ENCODE assay signal across 12 mouse cellular contexts in genomic region chr9:58567682-58568081, GRCm38 (mm10). TPM values are rescaled to one million over a fixed set of nuclear protein-coding genes. Genes with fewer than 3 reads are reported as not detected.
DNase-seq lines count a peak whose midpoint lies in the region; ATAC-seq and TF ChIP-seq lines count a peak whose summit lies in the region.
"Had no signal": no experiment of that assay in that cellular context is flagged by ENCODE, and none has a peak within 500 bp of the region (broad histone marks: within the 10 kb centered on the region; RNA-seq: fewer than 3 reads in every experiment).

No protein-coding gene starts in this region.

- intact Hi-C loops in heart, postnatal 14 days (cut with DNase I), result no loop called here

- H3K27me3 ChIP-seq in midbrain, postnatal 0 days (ENCODE audit: insufficient read depth, low read length), result no peaks in the 10 kb centered on the region
- no peaks in the 10 kb centered on the region for H3K27me3 ChIP-seq in midbrain, embryonic 13.5 days
- H3K27me3 ChIP-seq: embryonic facial prominence, embryonic 13.5 days; lung, embryonic 15.5 days had no signal

- no peak overlapping the region for H3K4me3 ChIP-seq in midbrain, postnatal 0 days (ENCODE audit: low read depth, low read length)
- H3K4me3 ChIP-seq in midbrain, embryonic 13.5 days (replicated peaks), result no peak overlapping the region
- H3K4me3 ChIP-seq: embryonic facial prominence, embryonic 13.5 days; lung, embryonic 15.5 days had no signal

- H3K36me3 ChIP-seq in midbrain, postnatal 0 days (ENCODE audit: insufficient read depth, low read length), result peaks cover 6% of the 10 kb centered on the region; the same call in 1 of the 2 replicates
- H3K36me3 ChIP-seq in midbrain, embryonic 13.5 days, result no peaks in the 10 kb centered on the region
- H3K36me3 ChIP-seq: embryonic facial prominence, embryonic 13.5 days; lung, embryonic 15.5 days had no signal

- H3K4me2 ChIP-seq in midbrain, postnatal 0 days (ENCODE audit: low read depth, low read length, poor library complexity, severe bottlenecking), result no peak overlapping the region
- H3K4me2 ChIP-seq in midbrain, embryonic 13.5 days (replicated peaks), result no peak overlapping the region
- H3K4me2 ChIP-seq: embryonic facial prominence, embryonic 13.5 days; heart, embryonic 11.5 days; lung, embryonic 15.5 days had no signal

- TF ChIP-seq CTCF in midbrain, postnatal 0 days (IDR thresholded peaks at IDR 0.05), result peak; percentile 54

- no peak for ATAC-seq in midbrain, postnatal 0 days (ENCODE audit: low FRiP score)
- ATAC-seq in midbrain, embryonic 13.5 days, result no peak
- peak; percentile 79 for ATAC-seq in erythroblast, adult 5-6 weeks (replicated peaks; ENCODE audit: low FRiP score, poor library complexity, severe bottlenecking)

- H3K9ac ChIP-seq in midbrain, postnatal 0 days (replicated peaks; ENCODE audit: low read length, poor library complexity, severe bottlenecking), result no peak overlapping the region
- H3K9ac ChIP-seq in midbrain, embryonic 13.5 days (replicated peaks), result no peak overlapping the region
- H3K9ac ChIP-seq: embryonic facial prominence, embryonic 13.5 days; lung, embryonic 15.5 days had no signal

- H3K27ac ChIP-seq in midbrain, postnatal 0 days (ENCODE audit: low read depth, low read length), result no peak overlapping the region
- H3K27ac ChIP-seq in midbrain, embryonic 13.5 days, result no peak overlapping the region
- H3K27ac ChIP-seq: embryonic facial prominence, embryonic 13.5 days; lung, embryonic 15.5 days had no signal

- DNase-seq in heart, adult 11 months, result peak; percentile 52
- no peak for DNase-seq in heart, postnatal 14 days
- no peak for DNase-seq in midbrain, postnatal 0 days (ENCODE audit: low spot score)
- DNase-seq in thymus, postnatal 14 days, result peak; percentile 54
- no peak for DNase-seq in ovary, postnatal 14 days (ENCODE audit: low spot score)
- no peak for DNase-seq in gastrocnemius, postnatal 10 days
- DNase-seq: right cerebral cortex, postnatal 14 days had no signal

- H3K9me3 ChIP-seq in midbrain, postnatal 0 days (ENCODE audit: low read length), result no peaks in the 10 kb centered on the region
- no peaks in the 10 kb centered on the region; the same call in 1 of the 2 replicates for H3K9me3 ChIP-seq in midbrain, embryonic 13.5 days
- H3K9me3 ChIP-seq: embryonic facial prominence, embryonic 13.5 days; lung, embryonic 15.5 days had no signal

- no peaks in the 10 kb centered on the region for H3K4me1 ChIP-seq in midbrain, postnatal 0 days (ENCODE audit: insufficient read depth, low read length)
- no peaks in the 10 kb centered on the region for H3K4me1 ChIP-seq in midbrain, embryonic 13.5 days (replicated peaks)
- H3K4me1 ChIP-seq: embryonic facial prominence, embryonic 13.5 days; lung, embryonic 15.5 days had no signal

RNA-seq across cellular contexts. Expression of gene Cd276, which starts 12.4 kb away (rescaled TPM):
- total RNA-seq in heart, postnatal 14 days (2021), result 10 to 100 TPM; 15.4 to 17.6 TPM
- total RNA-seq in midbrain, postnatal 0 days (2014; rRNA removed), result 23.2 and 25.5 TPM in 2 replicates
- polyA plus RNA-seq in midbrain, postnatal 0 days (2015; fragmentation: Nextera tagmentation; extraction: Ambion mirVana), result 19.3 and 21.5 TPM in 2 replicates
- 31.3 and 33.9 TPM in 2 replicates for polyA plus RNA-seq in midbrain, embryonic 13.5 days (2015; fragmentation: Nextera tagmentation; extraction: Ambion mirVana)
- not detected in 2 replicates for total RNA-seq in erythroblast, adult 5-6 weeks (2015; ENCODE audit: low replicate concordance)
- not detected in 2 replicates for total RNA-seq in erythroblast, adult 5-6 weeks (2017; ENCODE audit: low replicate concordance)
- total RNA-seq in gastrocnemius, postnatal 10 days (2021), result 10 to 100 TPM; 23.7 to 33.1 TPM

RNA-seq across cellular contexts. Expression of gene Nptn, which starts 14.4 kb away (rescaled TPM):
- total RNA-seq in heart, postnatal 14 days (2021), result 100 to 1,000 TPM; 155 to 177 TPM
- 350 and 362 TPM in 2 replicates for total RNA-seq in midbrain, postnatal 0 days (2014; rRNA removed)
- 236 and 258 TPM in 2 replicates for polyA plus RNA-seq in midbrain, postnatal 0 days (2015; fragmentation: Nextera tagmentation; extraction: Ambion mirVana)
- polyA plus RNA-seq in midbrain, embryonic 13.5 days (2015; fragmentation: Nextera tagmentation; extraction: Ambion mirVana), result 99.1 and 110 TPM in 2 replicates
- 256 and 349 TPM in 2 replicates for total RNA-seq in erythroblast, adult 5-6 weeks (2015; ENCODE audit: low replicate concordance)
- total RNA-seq in erythroblast, adult 5-6 weeks (2017; ENCODE audit: low replicate concordance), result 122 and 135 TPM in 2 replicates
- total RNA-seq in gastrocnemius, postnatal 10 days (2021), result 100 to 1,000 TPM in 1 of 2 experiments, 10 to 100 TPM in 1; 99.7 to 109 TPM

Comparison
In these comparisons a context has a peak if more than half of its experiments do, and no peak if none do; other contexts are left out.
1. DNase-seq: peak in heart, adult 11 months (single experiment) and thymus, postnatal 14 days (single experiment); none in heart, postnatal 14 days (0 of 2), midbrain, postnatal 0 days (single experiment), ovary, postnatal 14 days (single experiment) and gastrocnemius, postnatal 10 days (single experiment).
2. RNA of gene Cd276, which starts 12.4 kb away (total RNA-seq): 23.7 to 33.1 TPM in gastrocnemius, postnatal 10 days, 23.2 to 25.5 TPM in midbrain, postnatal 0 days and 15.4 to 17.6 TPM in heart, postnatal 14 days; not detected in erythroblast, adult 5-6 weeks; every median in the first group is over 10 times any median in the second.